ENCODE assay signal across 13 mouse cellular contexts in the genomic region with DNA sequence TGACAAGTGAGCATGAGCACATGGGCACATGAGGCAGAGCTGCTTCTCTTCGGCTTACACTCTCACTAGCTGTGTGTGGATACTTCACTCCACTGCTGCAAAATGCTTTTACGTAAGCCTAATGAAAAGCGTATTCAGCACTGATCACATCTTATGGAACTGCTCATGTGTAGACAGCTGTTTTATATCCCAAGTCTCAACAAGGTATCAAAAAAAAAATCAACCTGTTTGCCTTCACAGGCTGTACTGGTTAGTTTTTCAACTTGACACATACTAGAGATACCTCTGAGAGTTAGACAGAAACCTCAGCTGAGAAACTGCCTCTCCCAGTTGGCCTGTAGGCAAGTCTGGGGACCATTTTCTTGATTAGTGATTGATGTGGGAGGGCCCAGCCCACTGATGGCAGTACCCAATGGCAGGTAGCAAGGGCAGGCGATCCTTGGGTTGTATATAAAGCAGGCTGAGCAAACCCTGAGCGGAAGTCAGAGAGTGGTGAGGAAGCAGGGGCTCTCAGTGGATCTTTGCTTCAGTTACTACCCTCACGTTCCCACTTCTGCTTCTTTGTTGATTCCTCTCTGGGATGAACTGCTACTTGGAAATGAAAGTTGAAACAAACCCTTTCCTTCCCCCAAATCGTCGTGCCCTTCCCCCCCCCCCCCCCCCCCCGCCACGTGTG.
A peak's percentile ranks its signal among the peaks of the same experiment; 100 is the strongest.
DNase-seq lines count a peak whose midpoint lies in the region; ATAC-seq lines count a peak whose summit lies in the region.
"Had no signal": no experiment of that assay in that cellular context is flagged by ENCODE, and none has a peak within 500 bp of the region (broad histone marks: within the 10 kb centered on the region; RNA-seq: fewer than 3 reads in every experiment).

No protein-coding gene starts in this region.

- WGBS in liver, embryonic 15.5 days (ENCODE audit: insufficient replicate concordance): 37% methylated on average over 8 of the region's 10 CpGs

- no peak overlapping the region for H3K27ac ChIP-seq in liver, embryonic 15.5 days (replicated peaks)
- H3K27ac ChIP-seq: embryonic facial prominence, embryonic 12.5 days; heart, adult 2 months; hindbrain, embryonic 15.5 days; neural tube, embryonic 13.5 days had no signal

- peaks cover 27% of the 10 kb centered on the region for H3K4me1 ChIP-seq in liver, embryonic 15.5 days (replicated peaks)

- H3K9ac ChIP-seq in liver, embryonic 15.5 days: no peak overlapping the region
- H3K9ac ChIP-seq: embryonic facial prominence, embryonic 12.5 days; hindbrain, embryonic 15.5 days; neural tube, embryonic 13.5 days had no signal

- no peak for ATAC-seq in liver, embryonic 15.5 days (ENCODE audit: insufficient read depth)

- H3K36me3 ChIP-seq in liver, embryonic 15.5 days (replicated peaks): peaks cover 20% of the 10 kb centered on the region

- no peaks in the 10 kb centered on the region for H3K9me3 ChIP-seq in liver, embryonic 15.5 days (replicated peaks)
- H3K9me3 ChIP-seq: embryonic facial prominence, embryonic 12.5 days; hindbrain, embryonic 15.5 days; neural tube, embryonic 13.5 days had no signal

- H3K4me3 ChIP-seq in liver, embryonic 15.5 days (replicated peaks): 0 out of 2 replicates have a peak overlapping the region, but pooled peaks have one; percentile 0
- H3K4me3 ChIP-seq: embryonic facial prominence, embryonic 12.5 days; heart, adult 2 months; hindbrain, embryonic 15.5 days; neural tube, embryonic 13.5 days had no signal

- H3K27me3 ChIP-seq in liver, embryonic 15.5 days: no peaks in the 10 kb centered on the region; the same call in 1 of the 2 replicates
- H3K27me3 ChIP-seq: embryonic facial prominence, embryonic 12.5 days; hindbrain, embryonic 15.5 days; neural tube, embryonic 13.5 days had no signal

- peak; percentile 47 for DNase-seq in cerebellum, adult 9-10 months
- no peak for DNase-seq in cerebellum, postnatal 36 days
- DNase-seq in 416B (ENCODE audit: low read depth) (peak; percentile 86), ZHBTc4 (ENCODE audit: low read depth, low spot score) (peak; percentile 62)
- no peak for DNase-seq in right cerebral cortex, adult 2 months (ENCODE audit: low spot score in 2 of 2)
- DNase-seq in layer of hippocampus, adult 9-10 months (ENCODE audit: low spot score): no peak
- DNase-seq in layer of hippocampus, postnatal 25 days (ENCODE audit: extremely low spot score in 1 of 2, low spot score in 1 of 2): no peak
- DNase-seq: kidney, postnatal 10 days had no signal

- H3K4me2 ChIP-seq in liver, embryonic 15.5 days: peak overlapping the region; percentile 11; the same call in 1 of the 2 replicates
- H3K4me2 ChIP-seq: embryonic facial prominence, embryonic 12.5 days had no signal

Comparison
In these comparisons a context has a peak if more than half of its experiments do, and no peak if none do; other contexts are left out.
1. DNase-seq: peak in cerebellum, adult 9-10 months (single experiment), 416B (single experiment) and ZHBTc4 (single experiment); none in cerebellum, postnatal 36 days (0 of 2), right cerebral cortex, adult 2 months (0 of 2), layer of hippocampus, adult 9-10 months (single experiment) and layer of hippocampus, postnatal 25 days (0 of 2).